Mouse (Mus musculus): ENCODE measurements around the gene Ctcfl. TPM values are rescaled to one million over a fixed set of nuclear protein-coding genes. Genes with fewer than 3 reads are reported as not detected.

The Ctcfl gene
- polyA plus RNA-seq (2012; rRNA removed) = 0.59 and 0.62 TPM in 2 replicates

DNA sequence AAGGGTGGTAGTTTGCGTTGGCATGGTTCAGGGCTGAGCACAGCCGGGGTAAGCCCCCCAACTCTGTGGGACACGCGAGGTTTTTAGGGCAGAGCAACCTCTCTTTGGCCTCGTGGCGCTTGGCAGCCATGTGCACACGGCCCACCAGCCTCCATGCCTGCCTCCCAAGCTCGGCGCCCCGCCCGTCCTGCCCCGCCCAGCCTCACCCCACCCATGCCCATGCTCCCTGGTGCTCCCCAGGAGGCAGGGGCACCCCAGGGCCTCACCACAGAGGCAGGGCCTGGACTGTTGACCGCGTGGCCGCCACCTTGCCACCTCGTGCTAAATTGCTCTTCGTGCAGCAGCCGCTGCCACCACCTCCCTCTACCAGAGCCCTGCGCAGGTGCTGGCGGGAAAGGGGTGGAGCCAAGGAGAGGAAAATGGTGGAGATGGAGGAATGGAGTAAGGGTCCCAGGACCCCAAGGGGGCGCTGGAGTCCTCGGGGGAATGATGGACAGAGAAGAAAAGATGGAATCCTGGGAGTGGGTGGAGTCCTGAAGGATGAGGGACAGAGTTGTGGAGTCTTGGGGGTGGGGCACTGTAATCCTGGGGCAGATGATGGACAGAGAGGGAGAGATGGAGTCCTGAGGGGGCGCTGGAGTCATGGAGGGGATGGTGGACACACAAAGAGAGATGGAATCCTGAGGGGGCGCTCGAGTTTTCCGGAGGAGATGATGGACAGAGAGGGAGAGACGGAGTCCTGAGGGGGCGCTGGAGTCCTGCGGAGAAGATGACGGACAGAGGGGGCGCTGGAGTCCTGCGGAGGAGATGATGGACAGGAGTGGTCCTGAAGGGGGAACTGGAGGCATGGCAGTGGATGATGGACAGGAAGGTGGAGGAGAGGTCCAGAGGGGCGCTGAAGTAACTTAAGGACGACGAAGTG, at the start of gene Ctcfl:
Ctcfl (minus strand) TSS at position 503 of the 922 bp plus-strand sequence.
- peak within 1 kb of the TSS; percentile 77 for H3K4me3 ChIP-seq (ENCODE audit: control insufficient read depth, low read depth, low read length)
- peaks cover 11% of the 10 kb centered on the region; the same call in 1 of the 2 replicates for H3K4me1 ChIP-seq (ENCODE audit: control insufficient read depth, insufficient read depth, low read length)
- TF ChIP-seq CTCF (IDR thresholded peaks at IDR 0.05; ENCODE audit: control insufficient read depth, insufficient read depth, insufficient replicate concordance, low read depth, low read length) (no peak), POLR2A (IDR thresholded peaks at IDR 0.05; ENCODE audit: control insufficient read depth, low read depth, low read length) (no peak)
- no peaks in the 10 kb centered on the region for H3K36me3 ChIP-seq (ENCODE audit: control insufficient read depth, insufficient read depth, low read length)
- no peaks in the 10 kb centered on the region for H3K27me3 ChIP-seq (ENCODE audit: control insufficient read depth, insufficient read depth, low read length)
- H3K27ac ChIP-seq (ENCODE audit: control insufficient read depth, insufficient read depth, low read depth, low read length) = no peak within 1 kb of the TSS

DNA sequence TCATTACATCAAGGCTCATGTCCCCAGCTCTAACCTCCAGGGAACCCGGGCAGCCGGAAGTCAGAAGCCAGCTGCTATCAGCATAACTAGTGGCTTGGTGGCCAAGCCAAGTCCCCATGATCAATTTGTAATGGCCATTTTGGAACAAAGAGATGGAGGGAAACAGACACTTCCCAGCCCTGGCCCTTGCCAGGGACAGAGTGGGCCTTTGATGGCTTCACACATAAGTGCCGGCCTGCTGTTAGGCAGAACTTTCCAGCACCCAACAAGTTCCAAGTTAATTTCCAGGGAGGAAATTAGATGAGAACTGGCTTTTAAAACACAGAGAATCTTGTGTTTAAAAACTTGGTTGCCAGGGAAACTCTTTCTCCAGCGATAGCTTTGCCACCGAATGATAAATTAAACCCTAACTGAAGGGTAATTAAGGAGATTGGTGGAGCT, 49.1 kb upstream of the Ctcfl start:
- TF ChIP-seq CTCF (IDR thresholded peaks at IDR 0.05; ENCODE audit: control insufficient read depth, insufficient read depth, insufficient replicate concordance, low read depth, low read length) (no peak), POLR2A (IDR thresholded peaks at IDR 0.05; ENCODE audit: control insufficient read depth, low read depth, low read length) (no peak)
- H3K4me1 ChIP-seq (ENCODE audit: control insufficient read depth, insufficient read depth, low read length) = peaks cover 6% of the 10 kb centered on the region
- no peaks in the 10 kb centered on the region for H3K36me3 ChIP-seq (ENCODE audit: control insufficient read depth, insufficient read depth, low read length)
- no peak overlapping the region for H3K27ac ChIP-seq (ENCODE audit: control insufficient read depth, insufficient read depth, low read depth, low read length)
- no peak overlapping the region for H3K4me3 ChIP-seq (ENCODE audit: control insufficient read depth, low read depth, low read length)
- H3K27me3 ChIP-seq (ENCODE audit: control insufficient read depth, insufficient read depth, low read length) = no peaks in the 10 kb centered on the region

DNA sequence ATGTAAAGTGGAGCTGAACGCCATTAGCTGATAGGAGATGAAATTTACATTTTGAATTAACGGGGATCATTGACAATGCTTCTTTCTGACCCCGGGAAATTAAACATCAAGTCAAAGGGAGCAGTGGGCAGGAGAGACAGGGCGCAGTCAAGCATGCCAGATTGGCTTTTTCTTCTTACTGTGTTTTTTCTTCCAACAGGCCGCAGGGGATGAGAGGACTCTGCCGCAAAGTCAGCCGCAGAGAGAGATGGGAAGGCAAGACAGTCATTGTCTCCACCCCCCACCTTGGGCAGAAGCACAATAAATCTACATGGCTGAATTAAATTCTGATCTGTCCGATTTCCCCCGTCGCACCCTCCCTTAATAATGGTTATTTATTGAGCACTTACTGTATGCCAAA, 46.0 kb upstream of the Ctcfl start:
- H3K4me1 ChIP-seq (ENCODE audit: control insufficient read depth, insufficient read depth, low read length) = no peaks in the 10 kb centered on the region
- TF ChIP-seq POLR2A (IDR thresholded peaks at IDR 0.05; ENCODE audit: control insufficient read depth, low read depth, low read length) (no peak), CTCF (IDR thresholded peaks at IDR 0.05; ENCODE audit: control insufficient read depth, insufficient read depth, insufficient replicate concordance, low read depth, low read length) (no peak)
- H3K36me3 ChIP-seq (ENCODE audit: control insufficient read depth, insufficient read depth, low read length) = no peaks in the 10 kb centered on the region
- no peak overlapping the region for H3K4me3 ChIP-seq (ENCODE audit: control insufficient read depth, low read depth, low read length)
- H3K27ac ChIP-seq (ENCODE audit: control insufficient read depth, insufficient read depth, low read depth, low read length) = no peak overlapping the region
- H3K27me3 ChIP-seq (ENCODE audit: control insufficient read depth, insufficient read depth, low read length) = no peaks in the 10 kb centered on the region

DNA sequence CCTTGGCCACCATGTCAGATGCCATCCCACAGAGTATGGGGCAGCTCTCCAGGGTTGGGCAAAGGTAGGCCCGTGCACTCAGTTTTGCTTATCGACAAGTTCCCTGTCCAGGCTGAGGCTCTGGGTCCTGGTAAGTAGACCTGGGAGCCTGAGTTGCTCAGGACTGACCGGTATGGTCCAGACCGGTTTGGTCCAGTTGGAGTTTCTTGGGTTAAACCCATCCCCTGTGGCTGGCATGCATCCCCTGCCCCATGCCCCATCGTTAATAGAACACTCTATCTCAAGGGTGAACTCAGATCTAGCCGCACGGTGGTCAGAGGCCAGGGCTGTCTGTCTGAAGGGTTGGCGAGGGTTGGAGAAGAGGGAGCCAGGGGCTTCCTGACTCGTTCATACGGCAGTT, 45.6 kb upstream of the Ctcfl start:
- H3K4me1 ChIP-seq (ENCODE audit: control insufficient read depth, insufficient read depth, low read length) = no peaks in the 10 kb centered on the region; the same call in 1 of the 2 replicates
- no peaks in the 10 kb centered on the region for H3K27me3 ChIP-seq (ENCODE audit: control insufficient read depth, insufficient read depth, low read length)
- no peak for TF ChIP-seq CTCF (IDR thresholded peaks at IDR 0.05; ENCODE audit: control insufficient read depth, insufficient read depth, insufficient replicate concordance, low read depth, low read length)
- TF ChIP-seq POLR2A (IDR thresholded peaks at IDR 0.05; ENCODE audit: control insufficient read depth, low read depth, low read length) = no peak
- no peak overlapping the region for H3K27ac ChIP-seq (ENCODE audit: control insufficient read depth, insufficient read depth, low read depth, low read length)
- no peak overlapping the region for H3K4me3 ChIP-seq (ENCODE audit: control insufficient read depth, low read depth, low read length)
- H3K36me3 ChIP-seq (ENCODE audit: control insufficient read depth, insufficient read depth, low read length) = no peaks in the 10 kb centered on the region

DNA sequence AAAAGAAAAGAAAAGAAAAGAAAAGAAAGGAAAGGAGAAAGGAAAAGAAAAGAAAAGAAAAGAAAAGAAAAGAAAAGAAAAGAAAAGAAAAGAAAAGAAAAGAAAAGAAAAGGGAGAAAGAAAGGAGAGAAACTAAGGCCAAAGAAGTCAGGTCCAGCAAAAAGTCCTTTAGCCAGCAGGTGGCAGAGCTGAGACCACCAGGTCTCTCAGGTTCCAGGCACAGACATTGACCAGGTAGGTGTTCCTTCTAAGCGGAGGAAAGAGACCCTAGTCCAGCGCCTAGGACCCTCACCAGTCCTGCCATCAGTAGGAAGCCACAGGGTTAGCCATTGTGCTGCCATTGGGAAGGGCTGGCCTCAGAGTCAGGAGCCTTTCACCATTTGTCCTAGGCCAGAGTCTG, 45.0 kb upstream of the Ctcfl start:
- peak; percentile 17; the same call in 1 of the 2 replicates for TF ChIP-seq CTCF (IDR thresholded peaks at IDR 0.05; ENCODE audit: control insufficient read depth, insufficient read depth, insufficient replicate concordance, low read depth, low read length)
- TF ChIP-seq POLR2A (IDR thresholded peaks at IDR 0.05; ENCODE audit: control insufficient read depth, low read depth, low read length) = no peak
- peaks cover 3% of the 10 kb centered on the region; the same call in 1 of the 2 replicates for H3K4me1 ChIP-seq (ENCODE audit: control insufficient read depth, insufficient read depth, low read length)
- no peak overlapping the region for H3K27ac ChIP-seq (ENCODE audit: control insufficient read depth, insufficient read depth, low read depth, low read length)
- no peak overlapping the region for H3K4me3 ChIP-seq (ENCODE audit: control insufficient read depth, low read depth, low read length)
- H3K27me3 ChIP-seq (ENCODE audit: control insufficient read depth, insufficient read depth, low read length) = no peaks in the 10 kb centered on the region
- H3K36me3 ChIP-seq (ENCODE audit: control insufficient read depth, insufficient read depth, low read length) = no peaks in the 10 kb centered on the region

DNA sequence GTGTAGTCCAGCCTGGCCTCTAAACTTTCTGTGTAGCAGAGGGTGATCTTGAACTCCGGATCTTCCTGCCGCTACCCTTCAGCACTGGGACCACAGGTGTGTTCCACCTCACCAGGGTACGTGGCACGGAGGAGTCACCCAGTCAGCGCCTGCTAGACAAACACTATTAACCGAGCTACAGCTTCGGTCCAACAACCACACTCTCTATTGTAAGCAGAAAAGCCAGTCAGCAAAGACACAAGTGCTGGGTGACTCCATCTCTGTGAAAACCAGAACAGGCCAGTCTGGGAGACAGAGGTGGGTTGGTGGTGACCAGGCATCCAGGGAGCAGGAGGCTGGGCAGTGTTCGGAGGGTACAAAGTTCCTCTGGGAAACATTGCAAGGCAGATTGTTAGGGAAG, 44.1 kb upstream of the Ctcfl start:
- Histone ChIP-seq H3K4me1 (ENCODE audit: control insufficient read depth, insufficient read depth, low read length) (peaks cover 3% of the 10 kb centered on the region; the same call in 1 of the 2 replicates), H3K27me3 (ENCODE audit: control insufficient read depth, insufficient read depth, low read length) (no peaks in the 10 kb centered on the region), H3K36me3 (ENCODE audit: control insufficient read depth, insufficient read depth, low read length) (no peaks in the 10 kb centered on the region), H3K4me3 (ENCODE audit: control insufficient read depth, low read depth, low read length) (no peak overlapping the region), H3K27ac (ENCODE audit: control insufficient read depth, insufficient read depth, low read depth, low read length) (no peak overlapping the region)
- no peak for TF ChIP-seq CTCF (IDR thresholded peaks at IDR 0.05; ENCODE audit: control insufficient read depth, insufficient read depth, insufficient replicate concordance, low read depth, low read length)
- TF ChIP-seq POLR2A (IDR thresholded peaks at IDR 0.05; ENCODE audit: control insufficient read depth, low read depth, low read length) = no peak

Data from testis, adult 2 months (tissue).